Comparison of ENCODE assay signal across 17 mouse cellular contexts in the genomic region with DNA sequence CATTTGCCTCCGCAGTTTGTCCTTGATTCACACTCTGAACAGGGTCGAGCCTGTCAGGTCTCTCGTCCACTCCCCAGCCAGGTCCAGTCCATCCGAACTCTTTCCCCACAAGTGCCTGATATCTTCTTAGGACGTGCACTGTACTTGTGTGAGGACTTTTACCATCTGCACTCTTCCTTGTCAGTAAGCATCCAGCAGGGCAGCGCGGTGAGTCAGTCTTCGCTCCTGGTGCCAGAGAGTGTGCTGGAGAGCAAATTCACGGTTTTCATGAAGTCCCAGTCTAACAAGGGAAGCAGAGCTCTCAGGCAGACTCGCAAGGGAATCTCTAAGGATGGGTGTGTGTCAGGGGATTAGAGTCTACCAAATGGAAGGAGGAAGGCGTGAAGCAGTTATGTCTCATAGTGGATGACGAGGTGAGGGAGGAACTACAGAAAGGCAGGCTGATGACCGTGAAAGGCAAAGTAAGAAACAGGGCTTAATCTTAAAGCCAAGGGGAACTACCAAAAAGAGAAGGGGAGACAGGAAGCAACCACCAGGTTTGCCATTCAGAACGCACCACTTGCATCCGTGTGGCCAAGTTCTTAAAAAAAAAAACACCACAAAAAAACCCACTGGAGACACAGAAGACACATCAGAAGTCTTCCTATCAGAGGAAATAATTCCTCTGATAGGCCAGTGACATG. TPM values are rescaled to one million over a fixed set of nuclear protein-coding genes. Genes with fewer than 3 reads are reported as not detected.
A peak's percentile ranks its signal among the peaks of the same experiment; 100 is the strongest.
DNase-seq lines count a peak whose midpoint lies in the region; TF ChIP-seq lines count a peak whose summit lies in the region.
"Had no signal": no experiment of that assay in that cellular context is flagged by ENCODE, and none has a peak within 500 bp of the region (broad histone marks: within the 10 kb centered on the region; RNA-seq: fewer than 3 reads in every experiment).

No protein-coding gene starts in this region.

- no peak for TF ChIP-seq CTCF in cerebellum, adult 2 months (IDR thresholded peaks at IDR 0.05; ENCODE audit: borderline replicate concordance, insufficient read depth, low read depth, low read length)

- peaks cover 1% of the 10 kb centered on the region; the same call in 1 of the 2 replicates for H3K36me3 ChIP-seq in splenic B cell, adult 2 months (ENCODE audit: control insufficient read depth, insufficient read depth, low read length, poor library complexity, severe bottlenecking)

- H3K4me3 ChIP-seq in cerebellum, adult 2 months (replicated peaks; ENCODE audit: insufficient read depth, low read depth, low read length), result no peak overlapping the region
- H3K4me3 ChIP-seq: megakaryocyte, embryonic 14.5 days had no signal

- WGBS in cerebellum, adult 2 months, result 71% methylated on average over 15 of the region's 15 CpGs

- no peak for TF ChIP-seq POLR2A in cerebellum, adult 2 months (IDR thresholded peaks at IDR 0.05; ENCODE audit: borderline replicate concordance, insufficient read depth, low read length)

- no peaks in the 10 kb centered on the region for H3K27me3 ChIP-seq in cerebellum, adult 2 months (ENCODE audit: control insufficient read depth, insufficient read depth, low read length)
- H3K27me3 ChIP-seq in splenic B cell, adult 2 months (ENCODE audit: control insufficient read depth, insufficient read depth, low read length, poor library complexity, severe bottlenecking), result no peaks in the 10 kb centered on the region
- H3K27me3 ChIP-seq: CH12.LX; megakaryocyte, embryonic 14.5 days had no signal

- DNase-seq in cerebellum, adult 2 months, result peak; percentile 30 to 50
- DNase-seq in cerebellum, postnatal 14 days, result no peak
- DNase-seq in right cerebral cortex, adult 2 months (ENCODE audit: low spot score in 2 of 2), result peak; percentile 17 to 37
- DNase-seq in right cerebral cortex, postnatal 4 days, result no peak
- DNase-seq in brain, adult 2 months (ENCODE audit: low read depth, low spot score), result peak; percentile 75
- peak; percentile 65 for DNase-seq in splenic B cell, adult 2 months (ENCODE audit: low read depth, low spot score)
- DNase-seq in retina, embryonic 14.5 days (ENCODE audit: low spot score), result no peak
- DNase-seq in embryo, embryonic 11 days, result no peak
- DNase-seq: cerebellum, adult 9-10 months; right cerebral cortex, postnatal 14 days had no signal

- no peaks in the 10 kb centered on the region; the same call in none of the 2 replicates for H3K4me1 ChIP-seq in cerebellum, adult 2 months (ENCODE audit: control insufficient read depth, insufficient read depth, low read length)

- no peak overlapping the region for H3K27ac ChIP-seq in cerebellum, adult 2 months (ENCODE audit: insufficient read depth, low read length)
- H3K27ac ChIP-seq: kidney, postnatal 0 days had no signal

RNA-seq across cellular contexts. Expression of gene Rab3ip, which starts 18.9 kb away (rescaled TPM):
- 45.8 and 46.5 TPM in 2 replicates for polyA plus RNA-seq in cerebellum, adult 2 months (2012; rRNA removed)

RNA-seq across cellular contexts. Expression of gene Myrfl, which starts 34.9 kb away (rescaled TPM):
- 0.10 and 0.17 TPM in 2 replicates for polyA plus RNA-seq in cerebellum, adult 2 months (2012; rRNA removed)

RNA-seq across cellular contexts. Expression of gene Gm10271, which starts 40.8 kb away (rescaled TPM):
- not detected in 2 replicates for polyA plus RNA-seq in cerebellum, adult 2 months (2012; rRNA removed)
- polyA plus RNA-seq: heart, embryonic 14.5 days; hindbrain, embryonic 16.5 days; kidney, postnatal 0 days; liver, embryonic 16.5 days; neural tube, embryonic 11.5 days had no signal

RNA-seq across cellular contexts. Expression of gene Best3, which starts 54.5 kb away (rescaled TPM):
- 0.16 and 0.21 TPM in 2 replicates for polyA plus RNA-seq in cerebellum, adult 2 months (2012; rRNA removed)

Comparison
In these comparisons a context has a peak if more than half of its experiments do, and no peak if none do; other contexts are left out.
1. DNase-seq: peak in cerebellum, adult 2 months (2 of 2), right cerebral cortex, adult 2 months (2 of 2), brain, adult 2 months (single experiment) and splenic B cell, adult 2 months (single experiment); none in cerebellum, postnatal 14 days (0 of 2), right cerebral cortex, postnatal 4 days (single experiment), retina, embryonic 14.5 days (single experiment) and embryo, embryonic 11 days (single experiment).